Mouse (Mus musculus) intestine, postnatal 0 days (tissue): Measurements from ENCODE around the gene Abhd16a. TPM values are rescaled to one million over a fixed set of nuclear protein-coding genes. Genes with fewer than 3 reads are reported as not detected.

Experiments
- ATAC-seq: fragments of 200-750 bp; cut with Nextera tagmentation; 2 replicates; pipeline ENCODE4 v1.8.0; 2017; ENCODE audit warnings: mild to moderate bottlenecking, moderate TSS enrichment, moderate library complexity
- H3K27ac ChIP-seq: fragments of 300-500 bp; sonication (generic); 2 replicates; pipeline ENCODE4 v1.5.1; 2014; ENCODE audit warnings: mild to moderate bottlenecking, low read depth, low read length, moderate library complexity
- H3K27me3 ChIP-seq: fragments of 300-500 bp; sonication (generic); replicated peaks from 2 replicates; pipeline ENCODE4 v1.6.1; 2014; ENCODE audit warnings: low read length, mixed read lengths; ENCODE audit not compliant: control insufficient read depth, insufficient read depth
- H3K36me3 ChIP-seq: fragments of 300-500 bp; sonication (generic); 2 replicates; pipeline ENCODE4 v1.6.1; 2014; ENCODE audit warnings: mild to moderate bottlenecking, moderate library complexity; ENCODE audit not compliant: control insufficient read depth, insufficient read depth
- H3K4me1 ChIP-seq: fragments of 300-500 bp; sonication (generic); replicated peaks from 2 replicates; pipeline ENCODE4 v1.6.1; 2014; ENCODE audit warnings: antibody characterized with exemption, low read length, mixed read lengths; ENCODE audit not compliant: control insufficient read depth, insufficient read depth
- H3K4me2 ChIP-seq: fragments of 300-500 bp; sonication (generic); replicated peaks from 2 replicates; pipeline ENCODE4 v1.6.1; 2014; ENCODE audit warnings: low read depth, mild to moderate bottlenecking, moderate library complexity
- H3K4me3 ChIP-seq: fragments of 300-500 bp; sonication (generic); 2 replicates; pipeline ENCODE4 v1.5.1; 2014; ENCODE audit warnings: low read depth, low read length
- H3K9ac ChIP-seq: fragments of 300-500 bp; sonication (generic); 2 replicates; pipeline ENCODE4 v1.6.1; 2014; ENCODE audit warnings: mild to moderate bottlenecking, low read depth, low read length
- H3K9me3 ChIP-seq: fragments of 300-500 bp; sonication (generic); 2 replicates; pipeline ENCODE4 v1.6.1; 2016; ENCODE audit warnings: mixed run types; ENCODE audit not compliant: control insufficient read depth
- CTCF ChIP-seq: sonication (generic); IDR thresholded peaks from 2 replicates; pipeline ENCODE4 v1.5.1; 2016; ENCODE audit warnings: low read depth, mild to moderate bottlenecking, control low read depth, antibody characterized with exemption, moderate library complexity
- WGBS: fragments of 180-500 bp; shearing (Covaris S2); extraction: QIAGEN DNeasy Blood & Tissue Kit; methylation state at CpG from one replicate; pipeline ENCODE4 v1.1.7; 2014; 5-methylcytosine and 5-hydroxymethylcytosine counted together
- polyA plus RNA-seq: library from polyadenylated mRNA; unstranded; fragments of >200 nt; fragmentation: Nextera tagmentation; extraction: Ambion mirVana; gene quantifications from 2 replicates; pipeline ENCODE4 v1.2.1, GENCODE M21; 2015

Gene Abhd16a
- polyA plus RNA-seq, 1 experiment from 2014 or later = 103 TPM

DNA sequence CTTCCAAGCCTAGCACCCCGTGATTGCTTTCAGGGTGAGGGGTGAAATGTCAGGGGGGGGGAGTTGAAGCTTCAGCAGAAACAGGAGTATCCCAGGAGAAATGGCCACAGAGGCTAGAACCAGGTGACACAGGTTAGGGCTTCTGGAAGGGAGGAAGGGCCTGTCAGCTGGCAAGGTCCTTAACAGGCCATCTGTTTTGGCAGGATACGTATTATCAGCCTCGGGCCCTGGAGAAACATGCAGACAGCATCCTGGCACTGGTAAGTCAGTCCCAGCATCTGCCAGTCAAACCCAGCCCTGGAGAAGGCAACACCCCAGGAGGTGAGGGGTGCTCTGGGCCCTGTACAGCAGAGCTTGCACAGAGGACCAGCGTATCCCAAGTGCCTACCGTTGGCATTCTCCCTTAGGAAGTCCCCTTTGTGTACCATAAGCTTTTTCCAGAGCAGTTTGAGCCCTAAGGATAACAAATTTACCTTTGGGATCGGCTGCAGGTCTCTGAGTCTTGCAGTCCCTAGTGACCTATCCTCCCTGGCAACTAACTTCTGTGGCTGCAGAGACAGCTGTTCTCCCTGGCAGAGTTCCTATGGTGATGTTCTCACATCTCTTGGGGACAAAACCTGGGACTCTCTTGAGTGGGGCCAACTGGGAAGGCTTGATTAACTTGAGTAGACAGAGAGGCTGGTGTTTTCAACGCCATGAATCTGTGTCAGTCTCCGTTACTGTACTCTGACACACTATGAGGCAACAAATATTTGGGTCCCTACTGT, 1.3 kb downstream of the Abhd16a start:
- 59% methylated on average over 8 of the region's 8 CpGs for WGBS
- TF ChIP-seq CTCF = no peak
- peaks cover 8% of the 10 kb centered on the region; the same call in 1 of the 2 replicates for H3K4me1 ChIP-seq
- no peak for ATAC-seq
- H3K9ac ChIP-seq = peak overlapping the region; percentile 53; the same call in 1 of the 2 replicates
- no peaks in the 10 kb centered on the region for H3K9me3 ChIP-seq
- peak overlapping the region; percentile 64 for H3K4me3 ChIP-seq
- peak overlapping the region; percentile 54; the same call in 1 of the 2 replicates for H3K27ac ChIP-seq
- H3K27me3 ChIP-seq = no peaks in the 10 kb centered on the region
- H3K4me2 ChIP-seq = peak overlapping the region; percentile 75
- peaks cover 44% of the 10 kb centered on the region for H3K36me3 ChIP-seq

DNA sequence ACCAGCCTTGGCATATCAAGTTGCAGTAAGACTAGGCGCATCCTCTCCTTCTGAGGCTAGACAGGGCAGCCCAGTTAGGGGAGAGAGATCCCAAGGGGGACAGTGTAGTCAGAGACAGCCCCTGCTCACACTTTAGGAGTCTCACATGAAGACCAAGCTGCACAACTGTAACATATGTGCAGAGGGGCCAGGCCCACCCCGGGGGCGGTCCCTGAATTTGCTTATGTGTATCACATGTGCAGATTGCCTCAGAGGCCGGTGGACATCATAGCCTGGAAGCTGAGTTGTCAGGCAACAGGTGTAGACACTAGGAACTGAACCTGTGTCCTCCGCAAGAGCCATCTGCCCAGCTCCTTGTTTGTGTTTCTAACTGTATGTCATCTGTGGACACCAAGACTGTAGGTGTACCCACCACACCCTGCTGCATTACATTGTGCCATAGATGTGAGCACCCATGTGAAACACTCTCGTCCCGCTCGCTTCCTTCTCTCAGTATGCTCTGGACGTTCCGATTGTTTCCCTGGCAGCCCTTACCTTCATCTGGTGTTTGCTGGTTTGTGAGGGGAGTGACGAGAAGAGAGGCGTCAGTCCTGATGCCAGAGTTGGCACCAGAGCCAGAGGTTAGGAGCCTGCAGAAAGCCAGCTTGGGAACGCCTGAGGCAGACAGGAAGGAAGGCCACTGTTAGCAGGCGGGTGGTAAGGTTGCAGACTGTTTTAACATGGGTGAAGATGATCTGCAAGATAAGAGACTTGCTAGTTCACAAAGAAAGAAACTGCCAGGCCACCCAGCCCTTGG, 3.5 kb downstream of the Abhd16a start:
- 90% methylated on average over 14 of the region's 14 CpGs for WGBS
- peaks cover 66% of the 10 kb centered on the region for H3K36me3 ChIP-seq
- no peak overlapping the region for H3K27ac ChIP-seq
- no peak for TF ChIP-seq CTCF
- H3K4me1 ChIP-seq = peaks cover 8% of the 10 kb centered on the region; the same call in 1 of the 2 replicates
- no peak overlapping the region for H3K9ac ChIP-seq
- H3K4me3 ChIP-seq = no peak overlapping the region
- H3K27me3 ChIP-seq = no peaks in the 10 kb centered on the region
- ATAC-seq = no peak
- H3K9me3 ChIP-seq = no peaks in the 10 kb centered on the region
- H3K4me2 ChIP-seq = no peak overlapping the region

DNA sequence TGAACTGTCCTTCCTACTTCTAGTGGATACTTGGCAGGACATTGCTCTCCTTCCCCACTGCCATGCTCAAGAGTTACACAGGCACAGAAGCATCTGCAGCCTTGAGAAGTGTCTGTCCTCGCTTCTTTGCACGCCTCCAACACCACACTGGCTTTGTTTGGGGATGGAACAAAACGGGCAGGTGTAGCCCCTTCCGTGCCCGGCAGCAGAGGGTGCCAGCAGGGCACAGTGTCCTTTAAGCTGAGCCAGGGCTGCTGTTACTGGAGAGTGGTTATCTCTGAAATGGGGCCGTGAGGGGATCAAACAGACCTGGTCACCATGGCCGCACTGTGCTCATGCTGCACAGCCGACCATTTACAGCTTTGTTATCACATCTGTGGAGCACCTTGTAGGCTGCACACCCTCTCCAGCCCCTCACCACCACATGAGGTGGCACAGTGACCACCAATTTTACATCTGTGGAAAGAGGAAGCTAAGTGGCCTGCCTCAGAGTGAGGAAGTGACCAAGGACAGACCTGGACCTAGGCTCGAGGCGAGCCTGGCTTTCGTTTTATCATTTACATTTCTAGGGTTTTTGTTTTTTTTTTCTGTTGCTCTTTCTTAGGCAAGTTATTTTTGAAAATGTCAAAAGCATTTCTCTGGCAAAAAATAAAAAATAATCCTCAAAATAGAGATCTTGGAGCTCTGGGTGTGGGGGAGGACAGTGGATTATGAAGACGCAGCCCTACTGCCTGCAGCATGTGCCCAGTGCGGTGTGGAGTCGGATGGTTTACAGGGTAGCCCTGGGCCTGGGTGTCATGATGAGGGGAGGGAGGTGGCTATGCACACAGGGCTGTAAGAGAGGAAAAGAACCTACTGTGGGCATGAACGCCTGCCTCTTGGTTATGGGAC, 5.7 kb downstream of the Abhd16a start:
- no peak for TF ChIP-seq CTCF
- no peaks in the 10 kb centered on the region for H3K27me3 ChIP-seq
- no peak overlapping the region for H3K4me2 ChIP-seq
- no peaks in the 10 kb centered on the region for H3K9me3 ChIP-seq
- 74% methylated on average over 15 of the region's 15 CpGs for WGBS
- H3K4me1 ChIP-seq = peaks cover 7% of the 10 kb centered on the region; the same call in 1 of the 2 replicates
- H3K9ac ChIP-seq = no peak overlapping the region
- H3K27ac ChIP-seq = no peak overlapping the region
- no peak for ATAC-seq
- peaks cover 87% of the 10 kb centered on the region for H3K36me3 ChIP-seq
- H3K4me3 ChIP-seq = no peak overlapping the region

DNA sequence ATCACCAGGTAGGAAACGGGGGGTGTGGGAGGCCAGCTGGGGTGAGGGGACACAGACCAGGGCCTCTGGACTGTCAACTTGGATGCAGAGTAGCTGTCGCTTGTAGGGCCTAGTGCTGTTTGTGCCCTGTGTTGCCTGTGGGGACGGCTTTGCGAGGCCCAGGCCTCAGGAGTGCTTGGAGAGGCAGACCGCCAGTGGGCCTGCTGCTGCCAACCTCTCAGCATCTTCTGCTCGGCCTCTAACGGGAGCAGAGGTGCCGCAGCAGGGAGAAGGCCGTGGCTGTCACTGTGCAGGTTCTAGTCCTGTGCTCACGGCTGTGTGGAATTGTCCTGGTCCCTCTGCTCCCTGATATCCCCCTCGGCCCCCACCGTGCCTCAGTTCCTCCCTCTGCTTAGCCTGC, 7.5 kb downstream of the Abhd16a start:
- no peak for ATAC-seq

DNA sequence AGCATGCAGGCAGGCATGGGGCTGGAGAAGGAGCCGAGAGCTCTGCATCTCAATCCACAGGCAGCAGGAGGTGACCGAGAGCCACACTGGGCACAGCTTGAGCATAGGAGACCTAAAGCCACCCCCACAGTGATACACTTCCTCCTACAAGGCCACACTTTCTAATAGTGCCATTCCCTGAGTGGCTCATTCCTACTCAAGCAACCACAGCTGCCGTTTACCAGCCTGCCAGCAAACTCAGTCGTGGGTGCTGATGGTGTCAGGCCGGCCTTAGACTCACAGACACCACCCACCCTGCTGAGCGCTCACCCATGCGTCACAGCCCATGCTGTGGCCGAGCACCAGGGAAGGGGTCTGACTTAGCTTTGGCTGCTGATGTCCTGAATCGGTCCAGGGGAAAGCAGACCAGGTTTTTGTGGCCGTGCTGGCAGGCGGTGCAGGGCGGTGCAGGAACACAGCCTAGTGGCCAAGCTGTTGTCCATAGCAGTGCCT, 8.1 kb downstream of the Abhd16a start:
- 89% methylated on average over 12 of the region's 12 CpGs for WGBS
- no peak for TF ChIP-seq CTCF
- no peak for ATAC-seq
- Histone ChIP-seq H3K27ac (no peak overlapping the region), H3K9ac (no peak overlapping the region), H3K36me3 (peaks cover 98% of the 10 kb centered on the region), H3K4me1 (no peaks in the 10 kb centered on the region), H3K4me2 (no peak overlapping the region), H3K9me3 (no peaks in the 10 kb centered on the region), H3K27me3 (no peaks in the 10 kb centered on the region), H3K4me3 (no peak overlapping the region)

More for the DNA sequence above, 7.5 kb downstream of the Abhd16a start:
- WGBS = 92% methylated on average over 12 of the region's 12 CpGs
- Histone ChIP-seq H3K27me3 (no peaks in the 10 kb centered on the region), H3K9ac (no peak overlapping the region), H3K27ac (no peak overlapping the region), H3K4me1 (no peaks in the 10 kb centered on the region), H3K4me3 (no peak overlapping the region), H3K9me3 (no peaks in the 10 kb centered on the region), H3K36me3 (peaks cover 97% of the 10 kb centered on the region), H3K4me2 (no peak overlapping the region)
- no peak for TF ChIP-seq CTCF
